Mouse (Mus musculus) thymus, postnatal 14 days (tissue): ENCODE measurements around the gene Ttc17.

Experiments used
- DNase-seq: peaks from one replicate; pipeline ENCODE4 v3.0.0; 2021

Ttc17 gene

DNA sequence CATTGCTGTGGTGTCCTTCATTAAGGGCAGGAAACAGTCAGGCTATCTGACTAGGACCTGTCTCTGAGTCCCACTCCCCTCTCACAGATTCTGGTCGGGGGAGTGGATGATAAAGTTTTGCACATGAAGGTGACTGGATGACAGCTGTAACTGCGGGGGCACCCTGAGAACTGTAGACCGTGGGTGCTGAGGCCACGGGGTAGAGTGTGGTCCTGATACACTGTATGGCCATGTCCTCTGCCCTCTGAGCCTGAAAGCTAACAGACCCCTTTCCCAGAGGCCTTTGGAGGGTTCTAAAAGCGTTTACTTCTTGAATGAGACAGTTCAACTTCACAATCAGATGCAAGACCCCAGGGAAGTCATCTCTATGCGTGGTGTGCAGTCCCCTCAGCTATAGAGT is 116.8 kb downstream of the Ttc17 start:
- DNase-seq = no peak

DNA sequence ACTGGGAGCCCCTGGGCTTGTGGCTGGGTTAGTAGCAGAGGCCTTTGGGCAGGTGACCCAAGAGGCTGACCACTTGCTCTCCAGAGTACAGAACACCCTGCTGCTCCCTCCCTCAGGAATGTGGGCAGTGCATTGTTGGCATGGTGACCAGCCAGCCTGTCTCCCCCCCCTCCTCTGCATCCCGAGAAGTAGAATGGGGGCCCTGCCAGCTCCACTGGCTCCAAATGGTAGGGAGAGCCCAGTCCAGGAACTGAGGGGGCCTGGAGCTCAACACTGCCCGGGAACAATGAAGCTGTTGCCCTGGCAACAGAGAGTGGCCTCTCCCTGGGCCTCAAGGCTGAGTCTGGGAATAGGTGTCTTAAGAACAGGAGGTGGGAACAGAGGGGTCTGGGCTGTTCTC is 117.3 kb downstream of the Ttc17 start:
- no peak for DNase-seq

DNA sequence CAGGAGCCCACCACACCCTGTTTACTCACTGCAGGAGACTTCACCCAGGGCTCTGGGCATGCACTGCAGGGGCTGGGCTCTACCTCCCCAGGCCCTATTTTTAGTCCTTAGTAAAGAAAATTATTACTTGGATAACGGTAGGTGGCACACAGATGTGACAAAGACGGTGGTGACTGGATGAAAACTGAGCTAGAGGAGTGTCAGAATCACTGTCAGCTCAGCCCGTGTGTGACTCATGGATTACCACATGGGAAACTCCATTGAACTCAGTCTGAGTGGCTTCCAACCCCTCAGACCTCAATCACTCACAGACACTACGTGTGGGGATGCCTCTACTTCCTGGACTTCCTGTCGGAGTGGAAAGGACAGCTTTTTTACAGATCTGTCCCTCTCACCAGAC is 118.4 kb downstream of the Ttc17 start:
- no peak for DNase-seq

DNA sequence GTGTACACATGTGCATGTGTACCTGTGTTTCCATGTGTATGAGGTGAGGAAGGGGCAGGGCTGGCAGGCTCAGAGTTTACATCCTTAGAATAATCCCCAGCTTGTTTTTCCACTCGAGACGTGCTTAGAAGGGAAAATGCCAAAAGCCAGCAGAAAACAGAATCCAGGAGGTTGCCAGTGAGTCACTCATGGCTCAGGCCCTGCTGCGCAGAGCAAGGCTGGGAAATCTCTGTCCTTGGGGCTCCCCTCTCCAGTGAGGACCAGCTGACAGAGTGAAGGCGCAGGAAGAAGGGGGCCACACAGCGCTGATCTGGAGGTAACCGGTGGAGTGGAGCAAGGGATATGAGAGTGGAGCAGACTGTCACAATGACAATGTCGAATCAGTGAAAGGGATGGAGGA is 119.1 kb downstream of the Ttc17 start:
- no peak for DNase-seq

DNA sequence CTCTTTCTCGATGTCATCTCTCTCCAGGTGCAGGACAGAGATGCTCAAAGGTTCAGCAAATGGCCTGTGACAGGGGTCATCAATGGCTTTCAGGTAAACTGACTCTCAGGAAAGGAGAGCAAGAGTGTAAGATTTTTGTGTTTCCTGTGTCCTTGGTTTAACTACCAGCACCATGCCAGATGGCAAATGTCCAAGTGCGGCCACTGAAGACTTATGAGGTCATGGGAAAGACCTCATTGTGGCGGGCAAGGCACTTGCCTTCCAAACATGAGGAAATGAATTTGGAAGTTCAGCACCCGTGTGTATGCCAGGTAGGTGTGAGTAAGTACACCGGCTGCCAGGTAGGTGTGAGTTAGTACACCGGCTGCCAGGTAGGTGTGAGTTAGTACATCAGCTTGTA is 123.0 kb downstream of the Ttc17 start:
- DNase-seq = no peak

DNA sequence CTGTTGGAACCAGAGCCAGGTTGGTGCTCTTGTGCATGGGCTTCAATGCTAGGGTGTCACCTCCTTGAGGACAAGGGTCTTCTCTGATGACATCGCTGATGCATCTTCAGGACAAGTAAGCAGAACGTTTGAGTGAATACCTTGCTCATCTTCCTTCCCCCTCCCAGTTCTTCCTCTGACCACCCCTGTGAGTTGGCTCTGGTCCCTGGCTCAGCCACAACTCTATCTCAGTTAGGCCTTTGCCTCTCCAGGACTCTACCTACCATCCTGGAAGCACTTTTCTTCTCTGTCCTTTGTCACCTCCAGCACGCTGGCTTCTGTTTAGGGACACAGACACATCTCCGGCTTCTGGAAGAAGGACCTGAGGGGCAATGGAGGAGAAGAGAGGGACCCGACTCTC is 126.9 kb downstream of the Ttc17 start:
- DNase-seq = no peak

DNA sequence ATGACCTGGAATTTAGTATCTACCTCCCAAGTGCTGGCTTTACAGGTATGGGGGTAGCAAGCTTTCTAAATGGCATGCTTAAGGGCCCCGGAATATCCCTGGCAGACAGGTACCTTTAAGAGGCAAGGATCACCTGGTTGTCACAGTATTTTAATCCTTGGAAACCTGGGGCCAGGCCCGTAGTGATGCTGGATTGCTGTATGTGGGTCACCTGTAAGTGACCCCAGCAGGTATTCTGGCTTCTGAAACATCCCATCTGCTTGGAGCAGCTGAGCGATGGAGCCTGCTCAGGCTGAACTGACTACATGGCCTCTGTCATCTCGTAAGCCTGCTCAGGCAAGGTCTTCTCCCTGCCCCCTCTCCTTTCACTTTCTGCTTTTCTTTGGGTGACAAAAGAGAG is 130.4 kb downstream of the Ttc17 start:
- DNase-seq = no peak

DNA sequence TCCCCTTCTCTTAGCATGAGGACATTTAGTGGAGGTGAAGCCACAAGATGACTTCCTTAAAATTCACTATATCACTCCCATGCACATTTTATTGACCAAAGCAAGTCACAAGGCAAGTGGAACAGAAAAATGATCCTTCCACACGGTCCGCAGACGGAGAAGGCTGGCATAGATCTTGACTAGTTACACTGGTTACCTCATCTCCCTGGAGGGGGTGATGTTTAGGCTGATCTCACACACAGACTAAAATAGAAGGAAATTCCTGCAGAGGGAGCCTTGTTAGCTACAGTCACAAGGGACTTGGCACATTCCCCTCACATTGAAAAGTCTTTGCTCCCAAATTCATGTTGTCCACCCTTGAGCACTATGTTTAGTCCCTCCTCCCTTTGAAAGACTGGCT is 130.8 kb downstream of the Ttc17 start:
- DNase-seq = no peak

DNA sequence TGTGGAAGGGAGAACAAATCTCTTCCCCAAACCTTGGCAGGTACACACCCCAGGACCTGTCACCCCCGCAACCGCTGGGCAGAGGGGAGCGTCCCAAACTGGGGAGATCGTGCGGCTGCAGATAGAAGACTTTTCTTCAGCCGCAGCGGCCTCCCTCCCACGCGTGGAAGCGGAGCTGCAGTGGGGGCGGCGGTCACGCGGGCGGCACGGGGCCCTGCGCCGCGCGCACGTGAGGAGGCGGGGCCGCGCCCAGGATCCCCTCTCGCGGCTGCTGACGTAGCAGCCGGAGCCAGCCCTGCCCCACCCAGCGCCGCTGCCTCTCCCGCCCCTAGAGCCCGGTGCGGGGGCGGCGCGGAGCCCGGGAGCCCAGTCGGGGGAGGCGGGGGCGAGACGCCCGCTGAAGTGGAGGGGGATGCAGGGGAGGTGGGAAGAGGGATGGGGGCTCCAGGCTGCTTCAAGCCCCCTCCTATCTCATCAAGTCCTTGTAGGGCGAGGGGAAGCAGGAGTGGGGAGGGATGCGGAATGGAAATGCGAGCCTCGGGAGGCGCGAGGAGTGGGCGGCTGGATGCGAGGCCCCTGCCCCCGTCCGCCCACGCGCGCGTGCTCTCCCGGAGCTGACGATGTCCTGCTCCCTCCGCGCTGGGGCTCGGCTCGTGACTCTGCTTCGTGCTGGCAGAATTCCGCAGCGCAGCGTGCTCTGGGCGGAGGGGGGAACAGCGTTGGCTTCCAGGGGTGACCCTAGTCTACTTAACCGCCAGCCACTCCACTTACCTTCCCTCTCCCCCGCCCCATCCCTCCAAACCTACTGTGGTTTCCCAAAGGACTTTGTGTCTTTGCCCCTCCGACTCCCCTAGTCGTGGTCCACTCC is 133.1 kb downstream of the Ttc17 start:
- DNase-seq = peak; percentile 77

DNA sequence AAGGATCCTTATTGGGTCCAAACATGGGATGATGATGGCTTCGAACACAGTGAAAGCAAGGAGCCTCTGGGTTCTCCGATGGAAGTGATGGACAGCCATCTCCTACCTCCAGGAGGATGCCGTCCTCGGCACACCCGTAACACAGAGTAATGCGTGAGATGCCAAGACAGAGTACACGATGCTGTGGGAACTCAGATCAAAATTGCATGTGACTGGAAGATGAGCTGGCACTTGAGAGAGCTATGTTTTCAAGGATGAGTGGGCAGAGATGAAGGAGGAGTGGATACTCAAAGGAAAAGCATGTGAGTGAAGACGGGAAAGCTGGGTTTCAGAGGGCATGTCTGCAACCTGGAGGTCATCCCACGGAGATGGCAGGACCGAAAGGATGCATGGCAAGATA is 135.3 kb downstream of the Ttc17 start:
- DNase-seq = no peak

DNA sequence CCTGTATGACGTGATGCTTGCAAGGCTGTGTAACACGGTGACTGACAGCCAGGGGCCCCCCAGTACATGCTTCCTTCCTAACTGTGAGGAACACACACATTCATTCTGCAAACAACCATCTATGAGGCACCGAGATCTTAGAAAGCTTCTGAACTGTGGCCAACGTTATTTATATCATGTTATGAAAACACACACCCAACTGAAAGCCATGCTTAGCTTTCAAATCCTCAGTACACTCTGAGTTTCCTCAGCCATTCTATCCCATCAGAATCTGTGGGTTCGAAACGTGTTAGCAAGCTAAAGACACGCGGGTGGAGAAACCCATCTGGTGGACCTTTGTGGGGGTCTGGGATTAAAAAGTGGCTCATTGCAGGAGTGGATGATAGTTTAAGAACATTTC is 137.7 kb downstream of the Ttc17 start:
- DNase-seq = no peak

DNA sequence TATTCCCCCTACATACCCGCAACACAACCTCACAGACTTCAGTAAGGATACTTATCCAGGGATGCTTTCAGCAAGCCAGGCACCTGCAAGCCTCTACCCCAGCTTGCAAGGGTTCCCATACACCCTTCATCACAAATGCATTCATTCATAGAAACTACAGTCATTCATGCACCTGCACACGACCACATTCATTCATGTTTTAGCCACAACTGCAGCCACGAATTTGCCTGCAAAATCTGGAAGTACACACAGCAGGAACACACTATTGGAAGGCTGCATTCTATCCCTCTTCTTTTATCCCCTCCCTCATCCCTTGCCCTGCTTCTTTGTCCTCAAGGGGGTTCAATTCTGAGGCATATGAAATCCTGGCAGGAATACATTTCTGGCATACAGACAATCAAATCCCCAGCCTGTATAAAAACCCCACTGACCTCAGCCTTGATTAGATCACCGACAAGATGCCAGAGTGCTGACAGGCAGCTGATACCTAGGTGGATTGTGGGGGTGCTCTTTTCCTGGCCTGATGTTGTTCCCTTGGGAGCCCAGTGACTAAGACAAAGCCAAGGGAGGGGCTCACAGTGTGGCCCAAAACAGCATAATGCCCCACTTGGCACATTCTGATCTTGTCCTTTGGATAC is 139.2 kb downstream of the Ttc17 start:
- no peak for DNase-seq

DNA sequence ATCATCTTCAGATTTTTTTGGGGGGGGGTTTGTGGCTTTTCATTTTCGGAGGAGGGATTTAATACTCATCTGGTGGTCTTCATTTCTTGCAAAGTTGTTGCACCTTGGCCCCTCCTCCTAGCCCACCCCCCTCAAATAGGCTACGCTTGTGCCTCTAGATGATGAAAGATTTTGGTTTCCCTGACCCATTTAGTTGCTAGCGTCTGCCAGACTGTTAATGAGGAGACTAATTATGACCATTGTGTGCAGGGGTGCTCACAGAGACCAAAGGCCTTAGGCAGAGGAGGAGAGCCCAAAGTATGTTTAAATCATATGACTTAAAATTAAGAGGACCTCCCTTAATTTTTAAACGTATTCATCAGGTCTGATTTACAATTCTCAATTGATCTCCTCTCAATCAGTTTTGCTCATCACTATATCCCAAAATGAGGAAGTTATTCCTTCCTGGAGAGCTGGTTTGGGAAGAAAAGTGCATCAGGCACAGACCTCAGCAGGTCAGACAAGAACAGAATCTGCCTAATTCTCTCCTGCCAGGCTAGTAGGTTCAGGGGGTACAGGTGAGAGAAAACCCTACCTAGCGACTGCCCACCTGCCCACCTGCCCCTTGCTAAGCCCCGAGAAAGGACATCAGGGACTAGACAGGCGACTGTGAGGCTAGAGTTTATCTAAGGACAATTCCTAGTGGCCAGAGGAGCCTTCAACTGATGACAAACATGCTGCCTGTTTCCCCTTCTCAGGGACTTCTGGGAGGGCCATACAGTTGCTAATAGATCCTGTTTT is 139.9 kb downstream of the Ttc17 start:
- no peak for DNase-seq

DNA sequence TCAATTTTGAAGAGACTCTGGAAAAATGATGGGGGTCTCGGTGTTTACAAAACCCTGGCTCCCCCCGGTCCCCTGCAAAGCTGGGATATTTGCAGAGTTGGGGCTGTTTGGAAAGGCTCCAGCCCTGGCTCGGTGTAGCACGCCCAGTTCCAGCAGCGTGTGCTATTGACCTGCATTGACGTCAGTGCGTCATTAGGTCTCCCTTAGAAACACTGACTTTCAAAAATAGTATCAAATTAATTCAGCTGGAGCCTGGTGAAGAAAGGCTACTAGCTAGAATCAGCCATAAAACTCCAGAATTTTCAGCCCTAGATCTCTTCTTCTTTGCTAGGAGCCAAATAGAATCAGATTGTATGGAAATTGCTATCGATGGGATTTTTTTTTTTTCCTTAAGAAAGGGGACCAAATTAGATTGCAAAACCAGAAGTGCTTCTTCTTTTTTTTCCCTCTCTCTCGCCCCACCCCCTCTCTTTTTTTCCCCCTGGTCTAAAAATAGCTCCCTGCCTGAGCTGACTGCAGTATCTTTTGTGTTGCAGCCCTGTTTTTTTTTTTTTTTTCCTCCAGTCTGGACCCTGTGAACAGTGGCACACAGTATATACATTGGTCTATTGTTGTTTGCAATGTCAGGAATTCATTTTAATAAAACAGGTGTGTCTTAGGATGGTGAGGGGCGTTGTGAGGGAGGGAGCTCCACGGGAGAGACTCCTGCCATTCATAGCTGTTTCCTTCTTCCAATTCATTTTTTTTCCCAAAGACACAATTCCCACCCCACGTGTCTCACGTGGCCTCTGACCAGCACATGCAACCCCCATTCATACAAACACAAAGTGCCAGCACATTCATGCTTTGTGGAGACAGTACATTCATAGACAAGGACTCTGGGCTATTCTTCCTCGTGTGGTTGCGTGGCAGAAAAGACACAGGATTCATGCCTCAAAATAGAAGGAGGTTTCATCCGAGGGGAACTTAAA is 141.0 kb downstream of the Ttc17 start:
- DNase-seq = no peak

DNA sequence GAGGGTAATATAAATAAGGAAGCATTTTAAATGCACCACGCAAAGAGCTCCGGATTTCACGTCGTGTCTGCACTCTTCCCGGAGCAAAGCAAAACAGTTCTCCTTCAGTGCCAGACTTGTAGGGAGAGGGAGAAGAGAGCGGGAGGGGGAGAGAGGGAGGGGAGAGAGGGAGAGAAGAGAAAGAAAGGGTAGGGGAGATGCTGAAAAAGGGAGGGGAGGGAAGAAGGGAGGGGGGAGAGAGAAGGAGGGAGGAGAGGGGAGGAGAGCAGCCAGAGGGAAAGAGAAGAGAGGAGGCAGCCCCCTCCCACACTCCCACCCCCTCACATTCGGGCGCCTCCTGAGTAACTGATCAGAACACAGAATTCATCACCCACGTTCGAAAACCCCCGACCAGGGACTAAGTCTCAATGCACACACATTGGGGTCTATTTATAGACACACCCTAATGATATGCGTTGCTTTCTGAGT is 141.8 kb downstream of the Ttc17 start:
- no peak for DNase-seq

DNA sequence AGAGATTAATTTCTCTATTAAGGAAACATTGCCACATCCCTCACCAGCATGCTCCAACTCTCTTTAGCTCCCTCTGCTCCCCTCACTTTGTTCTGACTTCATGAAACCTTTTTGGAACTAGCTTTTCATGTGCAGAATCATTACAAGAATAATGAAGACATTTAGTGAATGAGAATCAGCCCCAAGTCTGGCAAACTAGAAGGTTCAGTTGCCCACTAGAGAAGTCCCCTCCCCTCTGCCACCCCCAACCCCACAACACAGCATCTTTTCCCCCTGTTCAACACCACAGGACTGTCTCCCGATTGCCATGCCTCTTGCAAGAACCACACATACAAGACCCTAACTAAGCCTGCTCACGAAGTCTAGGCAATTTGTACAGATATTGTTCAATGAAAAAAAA is 142.5 kb downstream of the Ttc17 start:
- no peak for DNase-seq

DNA sequence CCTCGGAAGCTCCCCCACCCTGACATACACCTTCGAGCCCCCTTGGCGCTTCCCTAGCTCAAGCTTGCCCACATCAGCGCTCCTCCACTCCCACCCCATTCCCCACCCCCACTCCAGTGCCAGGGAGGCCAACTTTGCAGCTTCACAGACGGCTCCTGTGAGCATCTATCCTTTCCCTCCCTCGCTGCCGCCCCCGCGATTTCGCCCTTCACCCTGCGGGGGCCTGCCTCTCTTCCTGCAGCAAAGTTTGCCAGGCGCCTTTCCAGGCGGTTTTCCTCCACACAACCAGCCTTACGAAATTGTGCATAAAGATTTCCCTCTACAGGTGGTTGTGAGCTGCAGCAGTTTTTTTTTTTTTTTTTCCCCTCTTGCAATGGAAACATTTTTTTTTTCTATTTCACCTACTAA is 143.0 kb downstream of the Ttc17 start:
- no peak for DNase-seq

DNA sequence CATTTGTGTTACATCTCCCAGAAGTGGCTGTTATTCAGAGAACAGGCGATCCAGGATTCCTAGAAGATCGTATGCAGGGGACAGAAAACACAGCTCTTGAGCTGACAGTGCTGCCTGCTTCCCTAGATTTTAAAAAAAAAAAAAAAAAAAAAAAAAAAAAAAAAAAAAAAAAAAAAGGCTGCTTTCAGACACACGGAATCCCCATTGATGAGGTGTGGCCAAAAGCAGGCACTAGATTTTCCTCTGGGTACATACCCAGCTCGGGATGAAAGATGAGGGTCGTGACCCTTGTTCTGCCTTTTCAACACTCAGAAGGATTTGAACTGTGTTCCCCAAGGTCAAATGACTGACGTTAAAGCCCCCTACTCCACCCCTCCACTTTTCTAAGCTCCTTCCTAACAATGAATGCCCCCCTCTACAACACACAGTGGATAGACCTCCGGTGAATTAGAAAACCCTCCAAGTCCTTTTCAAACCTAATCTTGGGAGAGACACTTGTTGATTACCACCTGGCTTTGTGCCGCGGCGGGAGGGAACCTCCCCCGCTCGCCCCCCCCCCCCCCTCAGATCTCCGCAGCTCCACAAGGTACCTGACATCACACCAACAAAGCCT is 143.5 kb downstream of the Ttc17 start:
- DNase-seq = no peak

DNA sequence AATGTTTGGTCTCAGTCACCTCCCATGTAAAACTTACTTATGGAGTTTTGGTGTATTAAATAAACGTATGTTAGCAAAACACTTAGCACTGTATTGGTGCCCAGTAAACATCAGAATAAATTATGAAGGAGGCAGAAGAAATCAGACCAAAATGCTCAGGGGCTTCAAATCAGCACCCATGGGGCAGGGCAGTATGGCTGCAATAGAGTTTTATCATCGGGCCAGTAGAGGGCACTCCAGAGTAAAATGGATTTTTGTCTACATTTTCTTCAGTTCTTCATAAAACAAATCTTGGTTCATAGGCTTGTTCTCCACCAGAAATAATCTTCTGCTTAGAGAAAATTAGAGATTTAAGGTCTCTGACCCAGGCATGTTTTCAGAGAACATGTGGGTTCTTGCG is 152.4 kb downstream of the Ttc17 start:
- DNase-seq = no peak
